Mouse (Mus musculus) CH12.LX (cell line): ENCODE measurements at regions not wholly inside any gene's neighbourhood (a gene's known extent, or its start where the extent isn't known, plus 50 kb on each side); places are given as distances from the start of the nearest gene placed in this dataset.

Experiments
- DNase-seq: peaks from one replicate; pipeline ENCODE4 v3.0.0-alpha.2; 2013; ENCODE audit errors: extremely low read depth
- H3K27ac ChIP-seq: 2 replicates; pipeline ENCODE4 v1.5.1; 2012; ENCODE audit warnings: low read depth, mild to moderate bottlenecking, control low read depth, moderate library complexity; ENCODE audit not compliant: insufficient read depth
- H3K27me3 ChIP-seq: replicated peaks from 2 replicates; pipeline ENCODE3; 2012; ENCODE audit warnings: inconsistent platforms
- H3K36me3 ChIP-seq, 2 experiments: replicated peaks in 1 of 2; 2 replicates each; pipeline versions ENCODE3 to v1.6.1; 2012; ENCODE audit warnings: inconsistent platforms in 1 of 2, low read length in 1 of 2, mild to moderate bottlenecking in 1 of 2, mixed read lengths in 1 of 2, moderate library complexity in 1 of 2; ENCODE audit not compliant: control insufficient read depth in 1 of 2, insufficient read depth in 1 of 2
- H3K4me1 ChIP-seq, 2 experiments: 2 replicates each; pipeline ENCODE4 v1.6.1; 2012; ENCODE audit warnings: inconsistent platforms in 1 of 2, moderate library complexity in 1 of 2; ENCODE audit not compliant: insufficient read depth in 2 of 2, control insufficient read depth in 1 of 2
- H3K4me2 ChIP-seq: 2 replicates; pipeline ENCODE4 v1.6.1; 2012; ENCODE audit warnings: low read depth, mild to moderate bottlenecking, control low read depth; ENCODE audit not compliant: poor library complexity, insufficient read depth, severe bottlenecking
- H3K4me3 ChIP-seq, 3 experiments: fragments of 150-350 bp in 1 of 3; sonication (generic) in 1 of 3; replicated peaks in 1 of 3; 2 replicates each; pipeline versions ENCODE3 to v1.5.1; 2011 to 2012; ENCODE audit warnings: low read depth in 2 of 3, low read length in 2 of 3, mild to moderate bottlenecking in 2 of 3, moderate library complexity in 2 of 3, control low read depth in 1 of 3, improper control_type of control experiment in 1 of 3, inconsistent platforms in 1 of 3, mixed read lengths in 1 of 3; ENCODE audit not compliant: poor library complexity in 1 of 3
- H3K79me2 ChIP-seq: replicated peaks from 2 replicates; pipeline ENCODE4 v1.6.1; 2012; ENCODE audit warnings: mild to moderate bottlenecking, moderate library complexity; ENCODE audit not compliant: control insufficient read depth, poor library complexity, insufficient read depth, severe bottlenecking; ENCODE audit errors: extremely low read depth
- H3K9ac ChIP-seq: 2 replicates; pipeline ENCODE4 v1.6.1; 2012; ENCODE audit warnings: low read depth, mild to moderate bottlenecking, control low read depth, moderate library complexity; ENCODE audit not compliant: insufficient read depth
- H3K9me3 ChIP-seq: replicated peaks from 2 replicates; pipeline ENCODE3; 2012; ENCODE audit warnings: low read length, inconsistent platforms, mixed read lengths
- CHD1 ChIP-seq: IDR thresholded peaks from 2 replicates; pipeline ENCODE4 v1.6.1; 2012; ENCODE audit warnings: low read depth, low read length, improper control_type of control experiment, inconsistent platforms
- CHD2 ChIP-seq: IDR thresholded peaks from 2 replicates; pipeline ENCODE4 v1.6.1; 2011; ENCODE audit warnings: low read length, improper control_type of control experiment
- EP300 ChIP-seq: IDR thresholded peaks from 2 replicates; pipeline ENCODE4 v1.6.1; 2011; ENCODE audit warnings: low read length, improper control_type of control experiment
- IRF4 ChIP-seq: IDR thresholded peaks from 2 replicates; pipeline ENCODE4 v1.6.1; 2014; ENCODE audit warnings: low read depth, mild to moderate bottlenecking, inconsistent platforms, low read length, improper control_type of control experiment
- JUN ChIP-seq: IDR thresholded peaks from 2 replicates; pipeline ENCODE4 v1.6.1; 2011; ENCODE audit warnings: low read depth, mild to moderate bottlenecking, low read length, improper control_type of control experiment, moderate library complexity; ENCODE audit not compliant: insufficient read depth
- MAFK ChIP-seq: IDR thresholded peaks from 2 replicates; pipeline ENCODE4 v1.6.1; 2011; ENCODE audit warnings: low read length, improper control_type of control experiment; ENCODE audit not compliant: insufficient replicate concordance
- MAX ChIP-seq: IDR thresholded peaks from 2 replicates; pipeline ENCODE4 v1.6.1; 2011; ENCODE audit warnings: low read length, improper control_type of control experiment
- MEF2A ChIP-seq: IDR thresholded peaks from 2 replicates; pipeline ENCODE4 v1.6.1; 2014; ENCODE audit warnings: low read depth, mild to moderate bottlenecking, inconsistent platforms, low read length, improper control_type of control experiment, borderline replicate concordance
- PAX5 ChIP-seq: IDR thresholded peaks from 2 replicates; pipeline ENCODE4 v1.6.1; 2012; ENCODE audit warnings: low read length, inconsistent platforms, mixed read lengths
- POLR2AphosphoS2 ChIP-seq: IDR thresholded peaks from 2 replicates; pipeline ENCODE4 v1.6.1; 2011; ENCODE audit warnings: low read depth, low read length, improper control_type of control experiment
- RCOR1 ChIP-seq: conservative IDR thresholded peaks from 2 replicates; pipeline ENCODE4 v1.6.1; 2012; ENCODE audit warnings: low read depth, mild to moderate bottlenecking, inconsistent platforms, low read length, improper control_type of control experiment
- SIN3A ChIP-seq: IDR thresholded peaks from 2 replicates; pipeline ENCODE4 v1.6.1; 2012; ENCODE audit warnings: low read length, improper control_type of control experiment, inconsistent platforms
- SMC3 ChIP-seq: IDR thresholded peaks from 2 replicates; pipeline ENCODE4 v1.6.1; 2011; ENCODE audit warnings: low read depth, low read length, improper control_type of control experiment
- TBP ChIP-seq: conservative IDR thresholded peaks from 2 replicates; pipeline ENCODE4 v1.6.1; 2011; ENCODE audit warnings: low read depth, low read length, improper control_type of control experiment
- TCF12 ChIP-seq: IDR thresholded peaks from 2 replicates; pipeline ENCODE4 v1.6.1; 2014; ENCODE audit warnings: low read depth, mild to moderate bottlenecking, inconsistent platforms, low read length, improper control_type of control experiment
- UBTF ChIP-seq: IDR thresholded peaks from 2 replicates; pipeline ENCODE4 v1.6.1; 2012; ENCODE audit warnings: low read depth, mild to moderate bottlenecking, inconsistent platforms, low read length, improper control_type of control experiment, moderate library complexity
- USF1 ChIP-seq: IDR thresholded peaks from 2 replicates; pipeline ENCODE4 v1.6.1; 2014; ENCODE audit warnings: low read depth, mild to moderate bottlenecking, inconsistent platforms, low read length, improper control_type of control experiment
- USF2 ChIP-seq: conservative IDR thresholded peaks from 2 replicates; pipeline ENCODE4 v1.6.1; 2011; ENCODE audit warnings: low read depth, low read length, improper control_type of control experiment
- ZNF384 ChIP-seq: IDR thresholded peaks from 2 replicates; pipeline ENCODE4 v1.6.1; 2012; ENCODE audit warnings: low read depth, low read length, improper control_type of control experiment, inconsistent platforms
- dilution Hi-C: fragments of 300-500 bp; cut with MboI; formaldehyde crosslinking; loops from 2 replicates; pipeline ENCODE4 v1.14.3; 2020; ENCODE audit warnings: low sequenced_read_pairs; ENCODE audit not compliant: extremely low pct_unique_long_range_greater_than_20kb, extremely low pct_ligation_motif_present
- in situ Hi-C: fragments of 300-500 bp; cut with MboI; formaldehyde crosslinking; loops from 3 replicates; pipeline ENCODE4 v1.14.3; 2019; ENCODE audit warnings: low sequenced_read_pairs, low pct_ligation_motif_present, low pct_unique_long_range_greater_than_20kb, mixed read lengths

GRCm38 (mm10) chr7:75018640-75019039 is 290.4 kb downstream of the Sv2b start:
- no peaks in the 10 kb centered on the region for H3K4me1 ChIP-seq
- H3K9me3 ChIP-seq = no peaks in the 10 kb centered on the region
- peaks cover 20% of the 10 kb centered on the region for H3K27me3 ChIP-seq
- no peak overlapping the region for H3K4me2 ChIP-seq
- no peak overlapping the region for H3K4me3 ChIP-seq
- dilution Hi-C loops = no loop called here
- H3K36me3 ChIP-seq = no peaks in the 10 kb centered on the region
- in situ Hi-C loops = no loop called here
- TF ChIP-seq MAX = no peak
- TF ChIP-seq CHD1 = no peak
- TF ChIP-seq JUN = no peak
- TF ChIP-seq TBP = no peak
- TF ChIP-seq UBTF = no peak
- TF ChIP-seq EP300 = no peak
- TF ChIP-seq RCOR1 = no peak
- TF ChIP-seq, all 38 proteins: peak for 0
- no peak overlapping the region for H3K27ac ChIP-seq
- no peak overlapping the region for H3K9ac ChIP-seq
- no peaks in the 10 kb centered on the region for H3K79me2 ChIP-seq
- DNase-seq = no peak

- Histone ChIP-seq H3K9me3 (no peaks in the 10 kb centered on the region), H3K79me2 (no peaks in the 10 kb centered on the region), H3K4me3 (no peak overlapping the region), H3K36me3 (no peaks in the 10 kb centered on the region), H3K27me3 (peaks cover 10% of the 10 kb centered on the region), H3K27ac (no peak overlapping the region), H3K4me1 (no peaks in the 10 kb centered on the region), H3K4me2 (no peak overlapping the region), H3K9ac (no peak overlapping the region)
- TF ChIP-seq MAX (no peak), SMC3 (no peak), POLR2AphosphoS2 (no peak), TCF12 (no peak), USF1 (no peak), CHD2 (no peak), JUN (no peak), USF2 (no peak), MAFK (no peak), IRF4 (no peak), SIN3A (no peak), PAX5 (no peak), MEF2A (no peak), RCOR1 (no peak), ZNF384 (no peak)
- DNase-seq = no peak
- dilution Hi-C loops (no loop called here), in situ Hi-C loops (no loop called here)
These were observed 300.6 kb downstream of the Sv2b start for GRCm38 (mm10) chr7:75008481-75008880.
